Mouse (Mus musculus) lung, postnatal 14 days (tissue): Measurements from ENCODE around the gene Smpx.

ENCODE experiments used
- DNase-seq: peaks from one replicate; pipeline ENCODE4 v3.0.0; 2021

Gene Smpx

DNA sequence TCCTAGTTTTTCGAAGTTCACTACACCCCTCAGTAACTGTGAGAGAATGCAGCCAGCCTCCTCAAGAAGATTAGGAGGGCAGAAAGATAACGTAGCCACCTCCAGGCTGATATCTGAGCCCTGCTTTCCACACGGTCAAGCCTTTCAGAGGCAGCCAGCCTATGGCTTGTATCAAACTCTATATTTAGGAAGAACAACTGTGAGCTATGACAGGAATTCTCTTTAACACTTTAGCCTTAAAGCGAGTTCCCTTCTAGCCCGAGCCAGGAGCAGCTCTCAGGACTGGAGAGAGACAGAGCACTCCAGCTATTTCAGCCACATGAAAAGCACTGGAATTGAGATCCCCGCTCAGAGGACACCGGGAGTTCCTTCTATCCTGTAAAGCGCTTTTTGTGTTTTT, at the start of gene Smpx:
Gene Smpx (plus strand): TSS at position 49 of the 400 bp plus-strand sequence.
- DNase-seq = no peak

DNA sequence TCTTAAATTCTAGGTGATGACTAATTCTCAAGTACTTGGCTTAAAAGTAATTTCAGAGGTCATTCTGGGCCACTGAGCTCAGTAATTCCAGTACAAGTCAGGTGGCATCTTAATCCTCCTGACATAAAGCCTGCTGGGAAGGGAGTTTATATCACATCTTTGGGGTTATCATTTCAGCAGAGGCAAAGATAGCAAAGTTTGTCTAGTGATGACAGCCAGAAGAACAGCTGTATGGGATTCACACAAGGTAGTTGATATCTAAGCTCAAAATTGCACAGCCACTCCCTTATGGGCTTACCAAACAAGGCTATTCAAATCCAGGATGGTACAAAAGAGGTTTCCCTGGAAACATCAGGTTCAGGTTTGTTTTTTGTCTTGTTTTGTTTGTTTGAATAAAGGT, 43.7 kb upstream of the Smpx start:
- no peak for DNase-seq

DNA sequence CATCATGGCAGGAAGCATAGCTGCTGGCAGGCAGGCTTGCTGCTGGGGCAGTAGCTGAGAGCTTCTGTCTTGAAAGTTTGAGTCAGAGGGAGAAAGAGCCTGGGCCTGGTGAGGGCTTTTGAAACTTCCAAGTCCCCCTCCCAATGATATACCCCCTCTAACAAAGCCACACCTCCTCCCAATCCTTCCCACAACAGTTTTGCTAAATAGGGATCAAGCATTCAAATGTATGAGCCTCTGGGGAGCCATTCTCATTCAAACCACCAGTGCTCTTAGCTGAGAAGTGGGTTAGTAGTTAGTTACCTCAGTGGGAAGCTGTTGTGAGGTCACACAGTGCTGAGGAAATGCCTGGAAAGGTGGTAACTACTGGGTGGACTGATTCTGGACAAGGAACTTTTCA, 41.4 kb upstream of the Smpx start:
- DNase-seq = no peak

DNA sequence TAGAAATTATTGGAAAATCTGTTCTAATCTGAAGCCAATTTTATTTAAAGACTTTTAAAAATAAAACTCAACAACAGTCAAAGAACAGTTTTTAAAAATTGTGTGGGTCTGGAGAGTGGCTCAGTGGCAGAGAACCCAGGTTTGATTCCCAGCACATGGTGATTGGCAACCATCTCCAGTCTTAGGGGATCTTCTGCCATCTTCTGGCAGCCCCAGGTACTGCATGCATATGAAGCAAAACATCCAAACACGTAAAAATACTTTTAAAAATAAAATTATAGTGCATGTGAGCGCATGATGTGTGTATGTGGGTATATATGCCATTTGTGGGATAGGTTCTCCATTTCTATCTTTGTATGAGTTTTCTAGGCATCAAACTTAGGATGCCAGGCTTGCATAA, 26.9 kb upstream of the Smpx start:
- DNase-seq = no peak

DNA sequence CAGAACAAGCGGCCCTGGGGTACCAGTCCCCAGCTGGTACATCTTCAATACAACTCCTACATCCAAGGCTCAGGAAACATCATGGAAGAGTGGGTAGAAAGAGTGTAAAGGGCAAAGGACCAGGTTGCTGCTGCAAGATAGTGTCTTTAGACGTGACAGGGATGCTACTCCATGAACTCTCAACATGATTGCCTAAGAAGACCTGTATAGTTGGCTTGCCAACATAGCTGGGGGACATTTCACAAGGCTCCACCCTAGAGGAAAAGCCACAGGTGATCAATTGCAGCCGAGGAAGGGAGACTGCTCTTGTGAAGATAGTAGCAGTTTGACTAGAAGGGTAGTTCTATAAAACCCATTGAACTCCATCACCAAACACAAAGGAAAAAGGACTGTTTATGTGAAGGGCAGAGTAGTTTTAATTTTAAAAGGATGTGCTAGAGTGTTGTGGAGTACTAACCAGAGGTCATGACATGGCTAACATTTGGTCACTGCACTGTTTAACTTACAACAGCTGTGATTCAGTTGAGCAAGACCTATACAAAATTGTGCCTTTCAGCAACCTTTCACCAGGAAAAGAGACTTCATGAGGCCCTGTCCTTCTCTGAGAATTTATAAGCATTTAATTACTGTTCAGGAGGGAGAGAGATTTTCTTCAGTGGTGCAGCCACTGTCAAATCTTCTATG, 23.9 kb upstream of the Smpx start:
- no peak for DNase-seq

DNA sequence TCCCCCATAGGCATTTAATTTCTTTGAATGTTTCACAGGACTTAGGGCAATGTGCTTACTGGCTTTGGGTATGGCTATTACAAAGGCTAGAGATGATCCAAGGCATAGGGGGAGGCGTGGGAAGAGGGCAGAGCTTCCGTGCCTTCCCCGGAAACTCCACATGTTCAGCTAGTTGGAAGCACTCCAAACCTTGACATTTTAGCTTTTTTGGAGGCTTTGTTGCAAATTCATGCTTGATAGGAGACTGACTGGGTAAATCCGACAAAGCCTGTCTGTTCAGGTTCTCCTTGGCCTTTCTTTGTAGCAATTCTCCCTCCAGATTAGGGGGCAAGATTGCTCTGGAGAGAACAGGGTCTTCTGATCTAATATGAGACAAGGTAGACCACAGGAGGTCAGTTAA, 7.5 kb upstream of the Smpx start:
- DNase-seq = no peak

DNA sequence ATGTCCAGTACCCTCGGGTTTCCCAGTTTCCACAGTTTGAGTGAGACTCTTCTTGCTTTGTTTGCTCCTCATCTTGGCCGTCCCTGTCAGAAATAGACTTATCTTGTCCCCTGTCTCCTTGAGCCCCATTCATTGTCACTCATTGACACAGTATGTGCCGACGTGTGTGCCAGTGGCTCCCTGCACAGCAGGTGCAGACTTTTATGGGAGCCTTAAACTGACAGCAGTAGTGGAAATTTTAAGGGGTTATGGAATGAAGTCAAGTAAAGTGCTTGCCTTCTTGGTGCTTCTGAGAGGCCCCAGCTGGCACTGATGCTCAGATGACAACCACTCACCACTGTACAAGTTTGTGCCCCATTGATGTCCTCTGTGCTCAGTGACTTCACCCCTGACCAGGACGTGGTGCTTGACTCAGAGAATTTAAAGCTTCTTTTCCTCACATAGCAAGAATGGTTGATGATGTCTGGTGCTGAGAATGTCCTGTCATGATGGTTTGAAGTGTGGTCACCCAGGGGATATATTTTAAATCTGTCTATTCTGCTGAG, 1.0 kb upstream of the Smpx start:
- DNase-seq = peak; percentile 9

DNA sequence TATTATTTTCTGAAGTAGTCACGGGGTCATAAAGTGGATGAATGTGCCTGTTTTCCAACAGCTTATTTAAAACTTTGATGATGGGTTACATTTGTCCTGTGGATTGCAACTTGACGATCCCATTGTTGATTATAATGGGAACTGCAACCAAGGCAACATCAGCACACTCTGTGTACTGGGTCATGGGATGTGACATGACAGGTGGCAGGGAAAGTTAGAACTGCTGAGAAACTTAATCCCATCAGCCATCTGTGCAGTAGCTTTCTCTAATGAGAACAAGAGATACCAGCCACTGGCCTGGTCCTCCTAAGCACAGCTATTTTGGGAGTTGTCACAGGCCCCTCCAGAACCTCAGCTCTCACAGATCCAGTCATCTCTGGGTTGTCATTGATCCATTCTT, 8.5 kb downstream of the Smpx start:
- no peak for DNase-seq

DNA sequence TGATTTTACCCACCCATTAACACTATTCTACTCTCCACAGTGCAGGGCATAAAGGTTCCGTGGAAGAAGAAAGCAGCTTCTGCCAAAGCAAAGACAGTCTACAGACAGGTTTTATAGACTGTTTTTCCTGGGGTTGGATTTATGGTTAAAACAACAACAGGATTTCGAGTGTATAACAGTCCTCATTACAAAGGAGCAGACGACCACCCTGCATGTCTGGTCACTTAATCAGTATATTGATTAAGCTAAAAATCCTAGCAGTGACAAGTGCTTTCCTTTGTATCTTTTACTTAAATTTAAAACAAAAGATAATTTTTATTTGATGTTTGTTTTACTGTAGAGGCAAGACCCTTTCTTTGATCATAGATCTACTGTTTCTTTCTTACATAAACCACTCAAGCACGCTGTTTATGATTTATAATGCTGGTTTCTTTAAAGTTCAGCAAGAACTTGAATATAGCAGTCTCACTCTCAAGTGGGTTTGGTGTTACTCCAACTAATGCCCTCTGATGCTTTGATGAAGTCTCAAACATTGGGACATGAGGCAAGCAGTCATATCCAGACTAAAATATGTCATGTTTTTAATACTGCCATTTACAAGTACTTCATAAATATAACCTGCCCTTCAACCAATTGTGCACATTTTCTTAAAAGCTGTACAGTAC, 10.0 kb downstream of the Smpx start:
- no peak for DNase-seq

DNA sequence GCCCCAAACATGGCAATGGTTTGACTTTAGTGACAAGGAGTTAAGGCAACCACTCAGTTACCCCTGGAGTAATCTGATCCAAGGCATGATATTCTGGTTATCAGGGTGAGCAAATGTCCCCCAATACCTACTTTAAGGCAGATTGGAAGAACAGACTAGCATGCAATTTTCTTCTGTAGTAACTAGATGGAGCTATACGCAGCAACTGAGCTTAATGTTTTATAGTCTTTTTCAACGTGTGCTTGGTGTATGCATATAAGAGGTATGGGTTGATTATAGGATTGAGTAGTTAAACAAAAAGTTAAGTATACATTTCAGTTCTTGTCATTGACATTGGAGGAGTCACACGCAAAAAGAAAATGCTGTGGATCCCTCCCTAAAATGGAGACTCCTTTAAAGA, 21.2 kb downstream of the Smpx start:
- DNase-seq = no peak

DNA sequence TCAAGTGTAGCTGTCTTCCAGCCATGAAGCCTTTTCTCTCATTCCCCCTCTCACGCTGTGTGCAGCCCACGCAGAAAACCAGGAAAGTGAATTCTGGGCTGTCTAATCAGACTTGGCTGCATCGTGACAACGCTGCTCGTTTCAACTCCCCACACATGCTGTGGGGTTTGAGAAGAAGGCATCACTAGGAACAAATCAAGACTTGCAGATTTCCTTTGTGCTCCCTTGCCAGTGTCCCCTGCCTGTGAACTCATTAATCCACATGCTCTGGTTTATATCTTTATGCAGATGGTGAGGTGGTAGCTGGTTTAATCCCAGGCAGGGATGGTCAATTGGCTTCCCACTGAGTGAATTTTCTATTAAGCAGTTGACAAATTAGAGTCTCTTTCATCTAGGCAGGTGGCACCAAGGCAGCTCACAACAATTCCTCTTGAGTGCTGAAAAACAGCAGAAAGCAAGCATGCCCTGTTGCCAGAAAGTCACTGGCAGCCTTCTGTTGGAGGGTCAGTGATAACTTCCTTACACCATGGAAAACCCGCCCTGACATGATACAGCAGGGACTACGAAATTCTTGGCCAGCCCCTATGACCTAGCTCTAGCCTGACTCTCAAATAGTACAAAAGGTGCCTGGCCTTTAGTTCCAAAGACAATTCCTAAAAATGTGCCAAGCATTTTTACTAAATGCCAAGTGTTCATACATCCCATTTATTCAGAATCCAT, 32.1 kb downstream of the Smpx start:
- no peak for DNase-seq

DNA sequence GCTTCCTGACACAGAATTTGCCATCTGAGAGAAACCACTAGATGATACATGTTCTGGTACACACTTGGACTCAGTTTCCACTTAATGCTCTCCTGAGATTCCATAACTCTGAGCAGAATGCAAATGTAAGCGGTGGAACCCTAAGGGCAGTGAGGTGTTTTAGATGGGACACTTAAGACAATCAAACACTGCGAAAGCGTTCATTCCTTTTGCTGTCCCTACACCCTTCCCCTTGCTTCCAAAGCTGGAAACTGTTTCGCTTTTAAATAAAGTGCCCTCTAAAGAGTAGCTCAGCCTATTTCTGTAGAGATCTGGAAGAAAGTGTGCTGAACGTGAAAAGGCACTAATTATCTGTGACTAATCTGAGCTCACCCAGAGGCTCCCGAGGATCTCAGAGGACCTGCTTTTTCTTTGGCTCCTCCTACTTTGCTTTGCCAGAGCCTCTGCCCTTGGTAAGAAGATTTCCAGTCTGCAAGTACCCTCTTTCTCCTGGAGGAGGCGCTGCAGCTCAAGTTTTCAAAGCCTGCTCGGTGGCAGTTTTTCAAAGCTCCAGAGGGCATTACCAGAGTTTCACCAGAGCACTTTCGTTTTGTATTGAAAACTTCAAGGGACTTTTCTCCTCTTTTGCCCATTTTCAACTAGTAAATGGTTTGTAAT, 33.1 kb downstream of the Smpx start:
- peak; percentile 60 for DNase-seq

DNA sequence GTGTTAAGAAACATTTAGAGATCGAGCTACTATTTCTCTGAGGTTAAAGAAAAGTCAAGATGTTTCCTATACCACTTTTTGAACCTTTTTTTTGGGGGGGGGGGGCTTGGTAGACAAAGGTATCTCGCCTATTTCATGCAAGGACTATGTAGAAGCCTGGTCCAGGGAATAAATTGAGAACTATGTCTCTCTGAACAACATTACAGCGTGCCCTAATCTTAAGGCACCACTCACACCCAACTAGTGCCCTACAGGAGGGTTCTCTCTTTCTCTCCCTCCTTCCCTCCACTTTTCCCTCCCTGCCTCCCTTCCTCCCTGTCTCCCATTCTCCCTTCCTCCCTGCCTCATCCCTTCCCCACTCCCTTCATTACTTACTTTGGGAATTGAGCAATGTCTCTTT, 33.6 kb downstream of the Smpx start:
- DNase-seq = no peak

DNA sequence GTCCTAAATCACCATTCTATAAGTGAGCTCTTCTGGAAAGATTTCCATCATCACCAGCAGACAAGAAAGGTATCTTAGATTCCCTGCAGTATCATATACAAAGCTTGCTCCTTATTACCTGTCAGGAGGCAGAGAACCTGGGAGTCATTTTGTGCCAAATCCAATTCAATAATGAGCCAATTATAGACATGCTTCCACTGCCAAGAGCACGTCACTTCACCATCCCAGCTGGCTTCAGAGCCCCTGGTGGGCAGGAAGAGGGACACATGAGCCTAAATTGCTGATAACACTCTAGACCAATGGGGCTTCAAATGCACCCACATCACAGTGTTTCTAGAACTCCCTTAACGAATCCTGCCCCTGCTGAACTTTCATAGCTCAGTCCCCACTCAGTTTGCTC, 35.1 kb downstream of the Smpx start:
- no peak for DNase-seq

DNA sequence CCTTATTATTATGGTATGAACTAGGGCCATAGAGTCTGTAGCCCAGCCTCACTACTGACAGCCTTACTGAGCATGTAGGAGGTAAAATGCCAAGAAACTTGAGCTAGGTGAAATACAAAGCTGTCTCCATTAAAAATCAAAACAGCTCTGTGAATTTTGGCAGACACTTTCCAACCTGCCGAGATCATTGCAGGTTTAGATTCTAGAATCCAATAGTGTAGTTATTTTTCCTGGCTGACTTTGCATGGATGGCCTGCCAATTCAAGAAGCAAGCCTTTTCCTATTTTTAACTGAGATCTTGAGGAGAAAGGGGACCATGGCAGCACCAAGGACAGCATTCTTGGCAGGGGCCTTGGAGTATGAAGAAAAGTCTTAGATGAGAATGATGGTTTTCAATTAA, 35.6 kb downstream of the Smpx start:
- DNase-seq = no peak

DNA sequence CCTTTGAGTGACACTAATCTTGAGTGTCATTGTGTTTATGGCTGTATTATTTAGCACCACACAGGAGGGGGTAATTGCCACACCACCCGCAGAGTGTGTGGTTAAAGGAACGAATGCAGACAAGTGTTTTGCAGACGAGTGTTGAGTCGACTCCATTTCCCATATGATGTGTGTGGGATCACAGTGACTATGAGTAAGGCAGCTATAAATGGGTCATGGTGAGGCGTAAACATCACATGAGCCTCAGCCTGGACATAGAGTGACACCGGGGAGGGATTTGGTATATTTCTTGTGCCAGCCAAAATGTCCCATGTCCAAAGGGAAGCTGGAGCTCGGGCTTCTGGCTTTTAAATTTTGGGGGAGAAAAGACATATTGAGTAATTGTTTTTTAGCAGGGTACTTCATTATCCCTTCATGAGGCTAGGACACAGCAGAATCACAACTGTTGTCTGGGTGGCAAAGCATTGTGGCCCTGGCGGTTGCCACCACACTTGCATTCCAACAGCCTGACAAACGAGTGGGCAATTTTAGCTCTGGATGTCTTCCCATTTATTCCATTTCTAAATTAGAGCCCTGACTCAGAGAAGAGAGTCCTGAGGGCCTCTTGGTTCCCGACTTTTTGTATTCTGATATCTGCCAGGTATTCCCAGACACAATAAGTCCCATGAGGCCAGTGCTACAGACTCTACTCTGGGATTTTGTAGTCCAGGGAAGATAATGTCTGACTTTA, 49.3 kb downstream of the Smpx start:
- no peak for DNase-seq

DNA sequence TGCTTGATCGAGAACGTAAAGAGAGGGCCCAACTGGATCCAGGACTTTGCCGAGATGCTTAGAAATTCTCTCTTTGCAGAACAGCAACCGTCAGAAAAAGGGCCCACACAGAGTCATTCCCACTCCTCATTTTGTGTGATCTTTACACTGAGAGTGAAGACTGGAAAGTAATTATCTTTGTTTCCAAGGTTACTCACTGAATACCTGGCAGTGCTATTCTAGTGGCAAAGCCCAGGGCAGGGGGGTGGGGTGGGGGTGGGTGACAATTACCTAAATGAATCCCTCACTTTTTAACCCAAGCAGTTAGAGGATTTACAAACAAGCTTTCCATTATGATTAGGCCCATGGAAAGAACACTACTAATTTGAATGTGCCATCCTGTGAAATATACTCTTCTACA, 55.8 kb downstream of the Smpx start:
- DNase-seq = no peak

DNA sequence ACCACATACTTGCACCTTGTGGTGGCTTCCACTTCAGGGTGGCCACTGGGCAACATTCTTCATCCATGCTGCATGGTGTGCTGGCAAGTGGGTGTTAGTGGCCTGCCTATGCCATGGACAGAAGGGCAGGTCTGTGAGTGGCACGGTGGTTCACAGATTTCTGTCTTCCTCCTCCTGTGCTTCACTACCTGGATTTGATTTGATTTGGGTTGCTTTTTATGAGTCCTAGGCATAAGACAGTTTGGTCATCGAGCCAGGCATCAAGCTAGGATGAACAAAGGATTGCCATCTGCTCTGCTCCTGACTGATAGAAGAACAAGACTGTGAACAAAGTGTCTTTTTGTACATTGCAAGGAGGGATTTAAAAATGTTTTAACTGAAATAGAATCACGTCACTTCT, 63.8 kb downstream of the Smpx start:
- no peak for DNase-seq

DNA sequence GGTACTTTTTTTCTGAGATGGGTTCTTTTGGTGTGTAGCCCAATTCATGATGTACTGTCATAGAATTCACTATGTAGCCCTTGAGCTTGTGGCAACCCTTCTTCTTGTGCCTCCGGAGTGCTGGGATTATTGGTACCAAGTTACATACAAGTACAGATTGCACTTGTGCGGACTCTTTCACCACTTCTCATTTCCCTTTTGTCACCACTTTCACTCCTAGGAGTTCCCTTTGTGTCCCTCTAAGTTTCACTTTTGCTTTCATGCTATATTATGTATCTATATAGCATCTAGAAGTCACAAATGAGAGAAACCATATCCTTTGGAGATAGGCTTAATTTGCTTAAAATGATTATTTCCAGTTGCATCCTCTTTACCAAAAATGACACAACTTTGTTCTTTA, 103.0 kb downstream of the Smpx start:
- DNase-seq = no peak
